Mouse (Mus musculus) cerebellum, adult 11 months (tissue): ENCODE results near the gene Dact1.

Experiments
- DNase-seq: peaks from one replicate; pipeline ENCODE4 v3.0.0; 2022

Gene Dact1

DNA sequence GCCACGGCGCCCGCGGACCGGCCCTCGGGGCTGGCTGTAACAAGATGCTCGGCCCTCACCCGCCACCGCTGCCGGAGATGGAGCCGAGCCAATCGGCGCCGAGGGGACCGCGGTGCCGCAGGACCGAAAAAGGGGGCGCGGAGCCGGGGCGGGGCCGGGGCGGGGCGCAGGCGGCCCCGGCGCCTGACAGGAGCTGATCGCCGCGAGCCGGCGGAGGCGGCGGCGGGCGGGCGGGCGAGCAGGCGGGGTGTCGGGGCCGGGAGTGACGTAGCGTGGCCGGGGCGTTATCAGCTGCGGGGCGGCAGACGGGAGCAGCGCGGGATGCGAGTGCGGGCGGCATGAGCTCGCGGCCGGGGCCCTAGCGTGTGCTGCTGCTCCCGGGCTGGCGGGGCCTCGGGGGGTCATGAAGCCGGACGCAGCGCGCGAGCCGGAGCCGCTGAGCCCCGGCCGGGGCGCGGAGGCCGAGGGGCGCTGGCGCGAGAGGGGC, at the start of gene Dact1:
TSS of gene Dact1 (plus strand) at position 304 of the 487 bp plus-strand sequence.
- peak; percentile 75 for DNase-seq

DNA sequence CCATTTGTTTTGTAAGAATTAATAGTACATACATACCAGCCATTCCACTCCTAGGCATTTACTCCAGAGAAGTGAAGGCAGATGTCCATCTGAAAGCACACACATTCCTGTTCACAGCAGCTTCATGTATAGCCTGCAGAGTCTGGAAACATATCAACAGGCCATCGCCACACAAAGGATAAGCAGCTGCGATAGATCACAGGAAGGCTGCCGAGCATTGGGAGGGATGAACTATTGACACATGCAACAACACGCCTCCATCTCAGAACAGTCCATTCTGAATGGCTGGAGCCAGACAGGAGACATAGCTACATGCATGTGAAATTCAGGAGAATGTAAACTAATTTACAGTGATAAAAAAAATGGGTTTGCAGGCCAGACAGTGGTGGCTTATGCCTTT, 45.5 kb upstream of the Dact1 start:
- DNase-seq = no peak

DNA sequence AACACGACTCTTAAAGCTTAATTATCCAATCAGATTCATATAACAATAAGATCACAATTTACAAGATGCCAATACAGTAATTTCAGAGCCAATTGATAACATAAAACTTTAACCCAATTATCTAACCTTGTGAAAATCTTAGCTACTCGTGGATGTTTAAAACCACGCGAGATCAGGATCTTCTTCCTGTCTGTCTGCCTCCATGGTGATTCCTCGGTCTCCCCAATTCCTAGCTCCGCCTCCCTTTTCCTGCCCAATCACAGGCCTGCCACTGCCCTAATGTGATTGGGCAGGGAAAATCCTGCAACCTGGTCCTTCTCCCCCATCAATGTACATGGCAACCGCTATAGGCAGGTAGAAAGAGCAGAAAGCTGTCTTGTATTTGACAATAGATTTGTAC, 40.3 kb upstream of the Dact1 start:
- DNase-seq = no peak

DNA sequence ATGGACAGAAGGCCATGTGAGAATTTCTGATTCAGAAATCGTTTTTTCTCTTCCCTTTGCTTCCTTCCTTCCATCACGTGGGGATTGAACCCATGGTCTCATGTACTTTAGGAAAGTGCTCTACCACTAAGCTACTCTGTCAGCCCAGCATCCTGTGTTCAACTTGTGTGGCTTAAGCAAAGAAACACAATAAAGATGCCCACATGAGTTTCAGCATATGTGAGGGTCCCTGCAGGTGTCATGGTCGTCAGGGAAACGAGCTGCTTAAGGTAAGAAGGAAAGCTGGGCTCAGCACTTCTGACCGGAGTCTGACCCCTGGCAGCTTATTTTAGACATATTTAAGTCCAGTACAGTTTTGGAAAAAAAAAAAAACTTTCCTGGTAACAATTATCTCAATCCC, 38.6 kb upstream of the Dact1 start:
- DNase-seq = no peak

DNA sequence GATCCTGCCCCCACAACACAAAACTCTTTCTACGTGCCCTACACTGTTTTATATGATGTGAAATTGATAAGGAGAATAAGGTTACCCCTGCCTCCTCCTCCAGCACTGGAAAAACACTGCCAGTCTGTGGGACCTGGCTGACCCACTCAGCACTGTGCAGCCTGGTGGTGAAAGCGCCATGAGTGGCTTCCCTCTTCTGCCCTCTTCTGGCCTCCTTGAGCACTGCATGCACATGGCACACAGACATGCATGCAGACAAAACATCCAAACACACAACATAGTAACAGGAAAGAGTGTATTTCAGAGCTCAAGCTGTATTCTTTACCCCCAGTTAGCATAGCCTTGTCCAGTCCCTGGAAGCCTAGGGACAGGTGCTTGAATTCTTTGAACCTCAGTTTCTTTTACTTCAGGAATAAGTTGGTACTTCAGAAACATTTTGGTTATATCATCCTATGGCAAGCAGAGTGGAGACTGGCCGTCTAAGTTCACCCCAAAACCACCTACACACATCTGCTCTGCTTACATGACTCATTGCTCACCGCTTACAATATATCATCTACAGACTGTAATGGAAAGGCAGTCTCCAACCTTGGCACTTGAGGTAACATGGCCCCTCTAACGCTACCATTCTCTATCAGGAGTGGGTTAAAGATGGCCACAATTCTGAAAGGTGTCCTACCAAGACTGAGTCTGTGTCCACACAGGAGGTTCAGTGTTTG, 35.0 kb upstream of the Dact1 start:
- DNase-seq = no peak

DNA sequence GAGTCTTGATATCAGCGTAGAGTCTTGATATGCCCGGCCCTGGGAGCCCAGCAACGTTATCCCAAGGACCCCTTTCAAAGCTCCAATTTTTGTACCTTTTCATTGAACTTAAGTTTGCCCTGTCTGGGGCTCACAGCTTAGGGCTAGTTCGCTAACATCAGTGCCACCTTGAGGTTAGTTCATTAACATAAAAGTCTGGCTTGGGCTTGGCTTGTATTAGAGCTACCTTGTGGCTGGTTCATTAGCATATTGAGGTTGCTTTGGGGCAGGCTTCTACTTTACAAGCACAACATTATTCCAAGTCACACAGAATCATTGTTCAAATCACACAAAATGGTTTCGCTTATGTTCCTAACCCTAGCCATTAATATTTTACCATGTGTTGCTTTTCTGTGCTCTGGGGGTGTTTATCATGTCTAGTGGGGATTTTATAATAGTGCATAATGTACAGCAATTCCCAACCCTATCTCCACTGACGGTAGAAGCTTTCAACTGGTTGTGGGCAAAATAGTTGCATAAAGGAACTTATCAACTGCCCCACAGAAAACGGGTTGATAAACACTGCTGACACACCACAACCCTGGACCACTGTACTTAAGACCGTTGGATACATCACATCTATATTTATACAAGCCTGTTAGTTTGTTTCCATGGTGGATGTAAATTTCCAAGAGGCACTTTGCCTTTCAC, 33.6 kb upstream of the Dact1 start:
- DNase-seq = no peak

DNA sequence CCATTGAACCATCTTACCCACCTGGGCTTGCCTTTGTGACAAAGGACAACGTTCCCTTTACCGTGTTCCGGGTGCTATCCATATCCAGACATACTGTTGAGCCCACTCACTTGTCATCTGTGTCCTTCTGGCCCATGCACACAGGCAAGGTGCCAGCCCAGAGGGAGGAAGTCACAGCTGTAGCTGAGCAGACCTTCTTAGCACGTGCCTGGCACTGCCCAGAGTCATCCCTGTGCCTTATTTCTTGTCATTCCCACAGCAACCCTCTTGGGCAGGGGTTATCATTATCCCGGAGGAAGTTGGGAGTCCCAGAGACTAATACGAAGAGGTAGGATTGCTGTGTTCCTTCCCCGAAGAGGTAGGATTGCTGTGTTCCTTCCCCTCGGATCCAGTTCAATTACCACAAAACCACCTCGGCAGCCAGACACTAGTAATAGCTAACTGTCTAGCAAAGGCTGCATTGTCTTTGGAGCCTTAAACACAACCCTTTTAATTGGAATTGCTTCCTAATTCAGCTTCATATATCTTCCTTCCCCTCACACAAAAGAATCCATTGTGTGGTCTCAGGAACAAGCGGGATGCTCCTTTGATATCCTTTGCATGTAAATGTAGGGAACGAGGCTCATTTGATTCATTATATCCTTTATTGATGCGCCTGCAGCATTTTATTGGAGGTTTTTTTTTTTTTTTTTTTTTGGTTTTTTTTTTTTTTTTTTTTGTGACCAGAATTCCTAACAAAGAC, 30.0 kb upstream of the Dact1 start:
- no peak for DNase-seq

DNA sequence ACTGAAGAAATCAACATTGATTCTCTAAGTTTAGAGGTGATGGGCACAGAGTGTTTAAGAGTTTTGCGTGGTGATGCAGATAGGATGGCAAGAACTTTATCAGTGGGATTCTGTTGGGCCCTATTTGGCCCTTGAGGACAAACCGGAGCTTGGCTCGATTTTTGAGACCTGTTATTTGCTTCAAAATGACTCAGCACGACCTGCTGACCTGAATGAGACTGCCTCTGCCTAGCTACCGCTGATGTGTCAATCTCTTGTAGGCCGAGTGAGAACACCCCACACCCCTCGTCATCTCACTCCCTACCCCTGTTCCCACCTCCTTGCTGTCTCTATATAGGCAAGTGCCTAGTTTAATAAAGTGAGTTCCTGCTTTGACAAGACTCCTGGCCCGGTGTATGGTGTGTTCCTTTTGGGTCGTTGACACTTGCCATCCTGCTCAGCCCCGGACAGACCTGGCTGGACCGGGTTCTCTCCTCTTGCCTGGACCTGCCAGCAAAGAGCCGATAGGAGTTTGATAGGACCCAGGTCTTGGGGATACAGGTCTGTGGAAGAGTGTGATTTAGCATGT, 28.4 kb upstream of the Dact1 start:
- DNase-seq = no peak

DNA sequence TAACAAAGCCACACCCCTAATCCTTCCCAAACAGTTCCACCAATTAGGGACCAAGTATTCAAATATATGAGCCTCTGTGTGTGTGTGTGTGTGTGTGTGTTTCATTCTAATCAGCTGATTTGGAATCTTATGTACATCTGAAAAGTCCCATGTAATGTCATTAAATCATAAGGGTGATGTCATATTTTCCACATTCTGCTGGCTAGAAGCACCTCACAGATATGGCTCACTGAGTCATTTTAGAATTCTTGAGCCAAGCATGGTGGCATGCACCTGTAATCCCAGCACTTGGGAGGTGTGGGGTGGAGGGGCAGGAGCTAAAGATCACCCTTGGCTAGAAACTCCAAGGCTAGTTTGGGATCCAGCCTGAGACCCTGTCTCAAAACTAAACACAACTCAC, 24.3 kb upstream of the Dact1 start:
- no peak for DNase-seq

DNA sequence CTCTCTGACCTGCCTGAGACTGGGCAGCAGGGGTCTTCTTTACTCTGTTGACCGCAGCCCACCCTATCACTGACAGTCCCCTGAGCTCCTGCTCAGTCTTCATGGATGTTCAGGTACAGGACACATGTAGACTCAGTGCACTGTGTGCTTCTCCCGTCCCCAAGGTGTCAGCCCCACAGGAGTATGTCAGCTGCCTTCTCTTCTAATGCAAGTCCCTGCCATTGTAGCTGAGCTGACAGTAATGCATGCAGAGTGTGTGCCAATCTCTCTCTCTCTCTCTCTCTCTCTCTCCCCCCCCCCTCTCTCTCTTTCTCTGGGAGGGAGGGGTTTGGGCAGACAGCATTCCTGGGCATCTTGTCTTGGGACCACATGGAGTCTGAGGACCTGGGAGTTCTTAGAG, 19.2 kb upstream of the Dact1 start:
- no peak for DNase-seq

DNA sequence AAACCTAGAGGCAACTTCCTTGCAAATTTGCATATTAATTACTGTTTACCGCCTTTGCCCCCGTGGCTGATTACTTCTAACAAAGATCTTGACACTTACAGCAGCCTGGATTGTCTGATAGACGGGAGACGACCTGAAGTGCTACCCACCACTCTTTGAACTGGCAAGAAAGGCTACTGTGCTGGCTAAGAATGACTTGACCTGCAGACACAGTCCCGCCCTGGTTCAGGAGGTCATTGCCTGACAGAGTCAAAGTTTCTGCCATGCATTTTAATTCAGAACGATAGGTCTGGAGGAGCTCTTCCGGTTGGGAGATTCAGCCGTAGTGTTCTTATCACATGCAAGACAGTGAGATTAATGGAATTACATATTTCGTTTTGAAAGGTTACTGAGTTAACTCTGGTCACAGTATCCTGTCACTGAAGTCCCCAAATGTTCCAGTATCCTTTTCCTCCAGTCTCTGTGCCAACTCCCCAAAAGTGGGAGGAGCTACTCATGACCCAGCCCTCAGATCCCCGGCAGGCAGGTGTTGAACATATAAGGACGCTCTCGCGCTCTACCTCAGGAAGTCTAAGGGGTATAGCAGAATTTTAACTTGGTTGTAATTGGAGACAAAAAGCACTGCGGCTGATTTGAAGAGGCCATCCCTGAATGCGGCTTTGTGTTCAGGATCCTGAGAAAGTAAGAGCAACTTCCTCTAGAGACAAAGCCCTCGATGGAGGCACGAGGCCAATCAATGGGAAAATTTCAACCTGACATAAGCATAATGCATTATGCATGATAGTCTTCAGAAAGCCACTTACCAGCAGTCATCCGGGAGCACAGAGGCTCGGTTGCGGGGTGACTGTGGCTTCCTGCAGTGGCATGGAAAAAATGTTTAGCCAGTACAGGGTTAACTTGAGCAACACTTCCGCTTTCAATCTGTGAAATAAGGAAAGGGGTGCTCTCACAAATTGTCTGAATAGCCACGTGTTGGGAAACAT, 15.4 kb upstream of the Dact1 start:
- DNase-seq = no peak

DNA sequence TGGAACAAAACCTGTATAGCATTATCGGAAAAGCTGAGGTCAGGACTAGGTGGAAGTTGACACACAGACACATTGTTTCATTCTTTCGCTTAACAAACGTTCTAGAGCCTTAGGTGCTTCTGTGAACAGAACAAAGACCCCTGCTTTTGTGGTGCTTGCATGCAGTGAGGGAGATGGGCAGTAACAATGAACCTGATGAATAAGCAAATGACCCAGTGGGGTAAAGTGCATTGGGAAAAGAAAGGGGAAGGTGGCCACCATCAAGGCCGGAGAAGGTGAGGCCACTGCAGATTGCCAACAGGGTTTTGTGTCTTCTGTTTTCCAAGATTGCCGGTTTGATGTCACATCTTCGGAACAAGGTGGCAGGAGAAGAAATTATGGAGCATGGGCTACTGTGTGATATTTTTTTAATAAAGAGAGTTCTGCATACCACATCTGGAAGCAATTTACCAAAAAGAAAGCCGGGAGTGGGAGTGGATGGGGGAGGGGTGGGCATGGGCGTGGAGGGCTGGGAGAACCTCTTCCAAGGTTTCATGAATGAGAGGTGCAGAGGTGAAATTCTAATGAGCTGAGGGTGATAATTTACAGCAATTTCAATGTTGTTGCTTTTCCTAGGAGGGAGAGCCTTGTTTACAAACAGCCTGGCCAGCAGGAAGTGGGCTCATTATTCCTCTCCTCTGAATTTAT, 12.7 kb upstream of the Dact1 start:
- no peak for DNase-seq

DNA sequence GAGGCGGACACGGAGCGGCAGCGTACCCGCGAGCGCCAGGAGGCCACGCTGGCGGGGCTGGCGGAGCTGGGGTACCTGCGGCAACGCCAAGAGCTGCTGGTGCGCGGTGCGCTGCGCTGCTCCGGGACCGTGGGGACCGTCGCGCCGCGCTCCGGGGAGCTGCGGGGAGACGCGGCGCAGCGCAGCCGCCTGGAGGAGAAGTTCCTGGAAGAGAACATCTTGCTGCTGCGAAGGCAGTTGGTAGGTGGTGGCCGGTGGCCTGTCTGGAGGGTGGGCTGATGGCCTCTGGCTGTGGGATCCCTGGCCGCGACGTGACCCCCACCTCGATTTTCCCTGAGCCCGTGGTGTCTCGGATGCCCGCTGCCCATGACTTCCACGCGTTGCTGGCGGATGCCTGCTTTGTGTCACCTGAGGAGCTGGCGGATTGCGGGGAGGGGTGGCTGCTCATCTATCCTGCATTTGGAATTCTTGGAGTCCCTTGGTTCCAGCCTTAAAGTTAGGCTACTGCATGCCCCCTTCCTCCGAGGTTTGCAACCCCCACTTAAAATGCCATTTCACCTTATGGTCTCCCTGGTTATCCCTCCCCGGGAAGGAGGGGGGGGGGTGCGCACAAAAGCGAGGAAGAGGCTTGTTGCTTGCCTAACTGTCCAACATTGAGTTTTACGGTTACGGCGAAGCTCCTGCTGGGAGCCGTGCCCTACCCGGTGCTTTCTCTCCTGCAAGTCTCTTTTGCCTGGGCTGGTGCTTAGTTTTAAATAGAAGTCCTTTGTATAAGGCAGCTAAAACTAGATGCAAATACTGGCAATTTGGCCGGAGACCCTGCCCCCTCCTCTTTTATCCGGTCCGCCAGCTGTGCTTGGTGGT, 616 bp downstream of the Dact1 start:
- DNase-seq = peak; percentile 36

DNA sequence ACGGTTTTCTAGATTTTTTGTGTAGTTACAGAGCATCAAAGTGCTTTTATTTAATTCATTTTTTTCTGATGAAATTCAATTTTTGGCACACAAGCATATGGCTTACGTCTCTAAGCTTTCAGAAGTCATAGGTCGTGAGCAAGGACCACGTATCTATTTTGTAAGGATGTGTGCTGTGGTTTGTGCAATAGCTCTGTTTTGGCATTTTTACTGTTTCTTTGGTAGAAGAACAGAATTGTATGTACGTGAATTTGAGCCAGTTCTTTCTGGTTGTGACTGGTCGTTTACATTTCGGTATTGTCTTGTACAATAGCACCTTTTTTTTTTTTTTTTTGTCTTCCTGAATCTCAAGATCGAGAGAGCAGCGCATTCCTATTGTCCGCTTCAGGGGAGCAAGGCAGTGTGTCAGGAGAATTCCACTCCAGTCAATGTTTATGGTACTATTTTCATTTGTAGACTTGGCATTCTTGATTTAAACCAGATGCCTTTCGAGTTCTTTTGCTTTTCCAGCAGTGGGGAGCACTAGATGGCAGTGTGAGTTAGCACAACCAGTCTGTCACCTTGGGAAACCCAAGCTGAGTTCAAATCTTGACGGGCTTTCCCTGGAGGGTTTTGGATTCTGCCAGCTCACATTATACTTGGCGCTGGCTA, 1.7 kb downstream of the Dact1 start:
- peak; percentile 55 for DNase-seq

DNA sequence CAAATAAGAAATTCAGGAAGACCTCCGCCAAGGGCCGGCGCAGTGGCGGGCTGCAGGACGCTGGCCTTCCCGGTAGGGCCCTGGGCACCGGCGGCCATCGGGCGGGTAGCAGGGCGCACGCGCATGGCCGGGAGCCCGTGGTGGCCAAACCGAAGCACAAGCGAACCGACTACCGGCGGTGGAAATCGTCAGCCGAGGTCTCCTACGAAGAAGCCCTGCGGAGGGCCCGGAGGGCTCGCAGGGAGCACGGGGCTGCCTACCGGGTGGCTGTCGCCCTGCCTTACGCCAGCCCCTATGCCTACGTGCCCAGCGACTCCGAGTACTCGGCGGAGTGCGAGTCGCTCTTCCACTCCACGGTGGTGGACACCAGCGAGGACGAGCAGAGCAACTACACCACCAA, 8.6 kb downstream of the Dact1 start:
- DNase-seq = no peak

DNA sequence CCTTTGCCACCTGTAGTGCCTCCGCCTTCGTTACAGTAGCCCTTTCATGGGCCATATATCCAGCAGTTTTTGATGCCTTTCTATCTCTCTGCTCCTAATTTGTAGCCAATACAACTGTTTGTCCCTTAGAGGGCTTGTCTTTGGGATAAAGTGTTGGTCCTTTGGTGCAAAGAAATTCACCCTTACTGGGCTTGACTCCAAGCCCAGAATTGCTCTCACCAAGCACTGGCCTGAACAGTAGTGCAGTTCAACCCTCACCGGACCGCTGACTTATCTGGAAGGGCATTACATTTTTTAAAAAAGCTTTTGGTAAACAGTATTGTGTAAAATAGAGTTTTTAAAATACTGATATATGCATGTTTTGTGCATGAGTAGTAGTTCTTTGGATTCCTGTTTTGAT, 9.9 kb downstream of the Dact1 start:
- DNase-seq = no peak

DNA sequence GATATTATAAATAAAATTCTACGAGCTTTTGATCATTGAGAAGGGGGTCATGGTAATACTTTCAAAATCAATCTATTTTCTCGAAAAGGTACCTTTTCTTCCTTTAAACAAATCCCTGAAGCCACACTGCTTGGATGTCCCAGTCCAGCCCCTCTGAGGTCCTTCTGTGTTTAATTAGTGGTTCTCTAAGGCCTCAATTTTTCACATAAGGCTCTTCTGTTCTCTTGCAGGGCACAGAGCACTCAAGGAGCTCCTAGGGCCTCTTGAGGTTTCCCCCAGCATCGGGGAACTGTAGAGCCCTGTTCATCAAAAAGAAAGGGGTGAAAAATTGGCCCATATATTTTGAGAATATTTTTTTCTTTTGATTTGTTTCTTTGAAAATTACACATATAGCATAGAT, 23.0 kb downstream of the Dact1 start:
- DNase-seq = no peak

DNA sequence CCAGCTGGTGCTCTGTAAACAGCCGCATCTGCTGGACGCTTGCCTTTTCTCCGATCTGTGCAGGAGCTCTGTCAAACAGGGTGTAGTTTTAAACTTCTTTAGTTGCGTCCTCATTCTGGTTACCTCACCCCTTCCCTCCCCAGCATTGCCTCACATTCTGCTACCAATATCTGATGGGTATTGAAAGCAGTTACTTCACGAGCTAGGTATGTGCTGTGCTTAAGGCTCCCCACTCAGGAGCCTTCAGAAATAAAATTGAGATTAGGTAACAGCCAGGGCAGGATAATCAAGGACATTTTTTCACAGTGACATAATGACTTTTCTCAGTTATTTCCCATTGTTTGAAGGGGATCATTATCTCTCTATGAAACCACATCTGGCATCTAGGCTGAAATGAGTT, 23.9 kb downstream of the Dact1 start:
- no peak for DNase-seq

DNA sequence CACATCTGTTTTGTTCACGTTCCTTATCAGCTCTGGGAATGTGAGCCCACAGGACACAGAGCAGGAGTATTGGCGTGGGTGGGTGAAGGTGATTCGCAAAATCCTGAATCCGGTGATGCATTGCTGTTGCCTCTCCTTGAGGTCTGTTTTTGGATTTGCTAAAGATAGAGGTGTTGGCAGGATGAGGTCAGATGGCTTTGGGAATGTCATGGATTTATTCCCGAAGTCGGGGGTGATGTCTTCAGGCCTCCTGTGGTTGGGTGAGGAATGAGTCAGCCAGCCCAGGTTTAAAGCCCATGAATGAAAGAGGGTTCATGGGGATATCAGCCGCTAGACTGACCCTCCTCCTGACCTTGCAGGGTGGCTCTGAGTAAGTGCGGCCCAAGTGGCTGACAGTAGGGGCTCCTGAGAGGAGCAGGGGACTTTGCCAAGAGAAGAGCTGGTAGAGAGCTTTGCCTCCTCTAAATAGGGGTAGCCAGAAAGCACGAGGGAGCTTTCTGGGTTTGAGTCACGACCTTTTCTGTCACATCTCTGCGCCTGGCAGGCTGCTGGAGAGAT, 27.4 kb downstream of the Dact1 start:
- DNase-seq = no peak
